Mouse (Mus musculus): ENCODE data around the gene Mindy1. TPM values are rescaled to one million over a fixed set of nuclear protein-coding genes. Genes with fewer than 3 reads are reported as not detected.

Gene Mindy1
- 10 to 100 TPM; 19.3 to 21.6 TPM for polyA plus RNA-seq (2017; shearing (Covaris generic))

- peak; percentile 88 for ATAC-seq
Observed at GRCm38 (mm10) chr3:95281216-95282126, at the start of gene Mindy1, which contains the start of gene Prune1. TSS of gene Mindy1 (plus strand) at chr3:95281345. TSS of gene Prune1 (minus strand) at chr3:95282076.

GRCm38 (mm10) chr3:95232771-95233170, 48.4 kb upstream of the Mindy1 start:
- no peak for ATAC-seq

- ATAC-seq: no peak
Observed at GRCm38 (mm10) chr3:95233303-95233980, 47.7 kb upstream of the Mindy1 start.

- no peak for ATAC-seq
Observed at GRCm38 (mm10) chr3:95235386-95236301, 45.5 kb upstream of the Mindy1 start.

- ATAC-seq: no peak
Observed at GRCm38 (mm10) chr3:95237541-95238099, 43.5 kb upstream of the Mindy1 start.

- ATAC-seq: no peak
Observed at GRCm38 (mm10) chr3:95239022-95239421, 42.1 kb upstream of the Mindy1 start.

GRCm38 (mm10) chr3:95239971-95240370, 41.2 kb upstream of the Mindy1 start:
- no peak for ATAC-seq

GRCm38 (mm10) chr3:95240900-95241299, 40.2 kb upstream of the Mindy1 start:
- ATAC-seq: no peak

GRCm38 (mm10) chr3:95241498-95241897, 39.6 kb upstream of the Mindy1 start, which contains the start of gene Gm128:
TSS of gene Gm128 (minus strand) at chr3:95241598.
- no peak for ATAC-seq

GRCm38 (mm10) chr3:95243086-95243485, 38.1 kb upstream of the Mindy1 start:
- no peak for ATAC-seq

- ATAC-seq: no peak
Observed at GRCm38 (mm10) chr3:95246465-95247231, 34.5 kb upstream of the Mindy1 start.

GRCm38 (mm10) chr3:95247660-95248336, 33.3 kb upstream of the Mindy1 start:
- ATAC-seq: no peak

- ATAC-seq: no peak
Observed at GRCm38 (mm10) chr3:95250361-95250760, 30.8 kb upstream of the Mindy1 start.

- no peak for ATAC-seq
Observed at GRCm38 (mm10) chr3:95250783-95251424, 30.2 kb upstream of the Mindy1 start, which contains the start of gene Bnipl. TSS of gene Bnipl (minus strand) at chr3:95251193.

- no peak for ATAC-seq
Observed at GRCm38 (mm10) chr3:95256931-95257330, 24.2 kb upstream of the Mindy1 start.

GRCm38 (mm10) chr3:95261975-95262374, 19.2 kb upstream of the Mindy1 start:
- ATAC-seq: no peak

- ATAC-seq: peak; percentile 36
Observed at GRCm38 (mm10) chr3:95263089-95263739, 17.9 kb upstream of the Mindy1 start.

- no peak for ATAC-seq
Observed at GRCm38 (mm10) chr3:95264724-95265123, 16.4 kb upstream of the Mindy1 start.

GRCm38 (mm10) chr3:95266052-95266451, 15.1 kb upstream of the Mindy1 start:
- ATAC-seq: no peak

GRCm38 (mm10) chr3:95267855-95268254, 13.3 kb upstream of the Mindy1 start:
- no peak for ATAC-seq

Data from activated CD4-positive, CD25-positive, alpha-beta regulatory T cell, adult 4 months (primary cell).